Mouse (Mus musculus): ENCODE measurements around the gene Thra. TPM values are rescaled to one million over a fixed set of nuclear protein-coding genes. Genes with fewer than 3 reads are reported as not detected.

Gene Thra
- total and polyA plus RNA-seq, 3 experiments, result 1.1 to 3.9 (median 3.8) TPM

- Histone ChIP-seq H3K9ac (ENCODE audit: insufficient read depth, low read depth) (no peak overlapping the region), H3K79me2 (replicated peaks; ENCODE audit: control insufficient read depth, extremely low read depth, insufficient read depth, poor library complexity, severe bottlenecking) (no peaks in the 10 kb centered on the region), H3K27me3 (replicated peaks) (peaks cover 19% of the 10 kb centered on the region), H3K9me3 (replicated peaks; ENCODE audit: low read length) (no peaks in the 10 kb centered on the region), H3K4me1 (ENCODE audit: control insufficient read depth in 1 of 2, insufficient read depth in 2 of 2) (peaks cover 27 to 61% of the 10 kb centered on the region in 2 experiments), H3K27ac (ENCODE audit: insufficient read depth, low read depth) (no peak overlapping the region), H3K4me3 (replicated peaks in 1 of 3; ENCODE audit: low read depth in 2 of 3, low read length in 2 of 3, poor library complexity in 1 of 3) (no peak overlapping the region), H3K36me3 (replicated peaks in 1 of 2; ENCODE audit: control insufficient read depth in 1 of 2, insufficient read depth in 1 of 2, low read length in 1 of 2) (no peaks in the 10 kb centered on the region), H3K4me2 (ENCODE audit: insufficient read depth, low read depth, poor library complexity, severe bottlenecking) (no peak overlapping the region)
- dilution Hi-C loops (cut with MboI; ENCODE audit: extremely low pct_ligation_motif_present, extremely low pct_unique_long_range_greater_than_20kb, low sequenced_read_pairs), result no loop called here
- no peak for DNase-seq (ENCODE audit: extremely low read depth)
- in situ Hi-C loops (cut with MboI; ENCODE audit: low pct_ligation_motif_present, low pct_unique_long_range_greater_than_20kb, low sequenced_read_pairs), result no loop called here
- TF ChIP-seq CHD1 (IDR thresholded peaks at IDR 0.05; ENCODE audit: low read depth, low read length) (no peak), E2F4 (IDR thresholded peaks at IDR 0.05; ENCODE audit: insufficient replicate concordance, low read depth, low read length) (no peak), MAX (IDR thresholded peaks at IDR 0.05; ENCODE audit: low read length) (no peak), JUN (IDR thresholded peaks at IDR 0.05; ENCODE audit: insufficient read depth, low read depth, low read length) (no peak), NELFE (IDR thresholded peaks at IDR 0.05; ENCODE audit: low read depth, low read length) (0 out of 2 replicates have a peak, but pooled peaks have one; percentile 20), SIN3A (IDR thresholded peaks at IDR 0.05; ENCODE audit: low read length) (no peak), UBTF (IDR thresholded peaks at IDR 0.05; ENCODE audit: low read depth, low read length) (no peak)
Measured at GRCm38 (mm10) chr11:98776843-98777590, 36.6 kb downstream of the Thra start.

- Histone ChIP-seq H3K4me2 (ENCODE audit: insufficient read depth, low read depth, poor library complexity, severe bottlenecking) (no peak overlapping the region), H3K9me3 (replicated peaks; ENCODE audit: low read length) (no peaks in the 10 kb centered on the region), H3K27me3 (replicated peaks) (peaks cover 21% of the 10 kb centered on the region), H3K4me1 (ENCODE audit: control insufficient read depth in 1 of 2, insufficient read depth in 2 of 2) (peaks cover 31 to 63% of the 10 kb centered on the region in 2 experiments), H3K36me3 (replicated peaks in 1 of 2; ENCODE audit: control insufficient read depth in 1 of 2, insufficient read depth in 1 of 2, low read length in 1 of 2) (no peaks in the 10 kb centered on the region), H3K27ac (ENCODE audit: insufficient read depth, low read depth) (no peak overlapping the region), H3K9ac (ENCODE audit: insufficient read depth, low read depth) (no peak overlapping the region), H3K79me2 (replicated peaks; ENCODE audit: control insufficient read depth, extremely low read depth, insufficient read depth, poor library complexity, severe bottlenecking) (no peaks in the 10 kb centered on the region), H3K4me3 (replicated peaks in 1 of 3; ENCODE audit: low read depth in 2 of 3, low read length in 2 of 3, poor library complexity in 1 of 3) (no peak overlapping the region)
- no peak for DNase-seq (ENCODE audit: extremely low read depth)
- dilution Hi-C loops (cut with MboI; ENCODE audit: extremely low pct_ligation_motif_present, extremely low pct_unique_long_range_greater_than_20kb, low sequenced_read_pairs) (no loop called here), in situ Hi-C loops (cut with MboI; ENCODE audit: low pct_ligation_motif_present, low pct_unique_long_range_greater_than_20kb, low sequenced_read_pairs) (no loop called here)
- TF ChIP-seq MEF2A (IDR thresholded peaks at IDR 0.05; ENCODE audit: borderline replicate concordance, low read depth, low read length) (no peak), ZKSCAN1 (IDR thresholded peaks at IDR 0.05; ENCODE audit: borderline replicate concordance, low read depth, low read length) (no peak), IRF4 (IDR thresholded peaks at IDR 0.05; ENCODE audit: low read depth, low read length) (no peak)
Measured at GRCm38 (mm10) chr11:98777888-98778287, 37.5 kb downstream of the Thra start.

GRCm38 (mm10) chr11:98781851-98782512 is 41.5 kb downstream of the Thra start:
- Histone ChIP-seq H3K36me3 (replicated peaks in 1 of 2; ENCODE audit: control insufficient read depth in 1 of 2, insufficient read depth in 1 of 2, low read length in 1 of 2) (no peaks in the 10 kb centered on the region), H3K27ac (ENCODE audit: insufficient read depth, low read depth) (no peak overlapping the region), H3K79me2 (replicated peaks; ENCODE audit: control insufficient read depth, extremely low read depth, insufficient read depth, poor library complexity, severe bottlenecking) (no peaks in the 10 kb centered on the region), H3K4me2 (ENCODE audit: insufficient read depth, low read depth, poor library complexity, severe bottlenecking) (no peak overlapping the region), H3K9ac (ENCODE audit: insufficient read depth, low read depth) (no peak overlapping the region), H3K27me3 (replicated peaks) (peaks cover 25% of the 10 kb centered on the region), H3K4me3 (replicated peaks in 1 of 3; ENCODE audit: low read depth in 2 of 3, low read length in 2 of 3, poor library complexity in 1 of 3) (no peak overlapping the region), H3K9me3 (replicated peaks; ENCODE audit: low read length) (no peaks in the 10 kb centered on the region), H3K4me1 (ENCODE audit: control insufficient read depth in 1 of 2, insufficient read depth in 2 of 2) (peaks cover 20 to 42% of the 10 kb centered on the region in 2 experiments)
- dilution Hi-C loops (cut with MboI; ENCODE audit: extremely low pct_ligation_motif_present, extremely low pct_unique_long_range_greater_than_20kb, low sequenced_read_pairs) (no loop called here), in situ Hi-C loops (cut with MboI; ENCODE audit: low pct_ligation_motif_present, low pct_unique_long_range_greater_than_20kb, low sequenced_read_pairs) (loop anchor here (5.0 to 10.0 kb wide), 2 partner anchors 35 to 57 kb away; partner anchors contain the start of gene Med24)
- TF ChIP-seq ELF1 (IDR thresholded peaks at IDR 0.05; ENCODE audit: low read depth, low read length) (no peak), POLR2AphosphoS2 (IDR thresholded peaks at IDR 0.05; ENCODE audit: low read depth, low read length) (no peak), CHD2 (IDR thresholded peaks at IDR 0.05; ENCODE audit: low read length) (0 out of 2 replicates have a peak, but pooled peaks have one; percentile 49), HCFC1 (IDR thresholded peaks at IDR 0.05; ENCODE audit: low read depth, low read length) (no peak), E2F4 (IDR thresholded peaks at IDR 0.05; ENCODE audit: insufficient replicate concordance, low read depth, low read length) (no peak)
- DNase-seq (ENCODE audit: extremely low read depth), result no peak
